Mouse (Mus musculus) heart, postnatal 0 days (tissue): Measurements from ENCODE around the gene Hspbap1. TPM values are rescaled to one million over a fixed set of nuclear protein-coding genes. Genes with fewer than 3 reads are reported as not detected.
A peak's percentile ranks its signal among the peaks of the same experiment; 100 is the strongest.

ENCODE experiments used
- ATAC-seq: fragments of 200-750 bp; cut with Nextera tagmentation; 2 replicates; pipeline ENCODE4 v1.8.0; 2017; ENCODE audit warnings: low read depth, moderate number of reproducible peaks, moderate library complexity; ENCODE audit not compliant: insufficient read depth
- DNase-seq: peaks from one replicate; pipeline ENCODE4 v3.0.0-alpha.2; 2016; ENCODE audit warnings: low spot score
- H3K27ac ChIP-seq: fragments of 300-500 bp; sonication (generic); 2 replicates; pipeline ENCODE4 v1.5.1; 2014; ENCODE audit warnings: low read depth, mild to moderate bottlenecking
- H3K27me3 ChIP-seq: fragments of 300-500 bp; sonication (generic); 2 replicates; pipeline ENCODE4 v1.6.1; 2014; ENCODE audit warnings: low read length, mixed read lengths; ENCODE audit not compliant: control insufficient read depth, insufficient read depth
- H3K36me3 ChIP-seq: fragments of 300-500 bp; sonication (generic); replicated peaks from 2 replicates; pipeline ENCODE4 v1.6.1; 2014; ENCODE audit warnings: low read length, mixed read lengths; ENCODE audit not compliant: control insufficient read depth, insufficient read depth
- H3K4me1 ChIP-seq: fragments of 300-500 bp; sonication (generic); 2 replicates; pipeline ENCODE4 v1.6.1; 2014; ENCODE audit warnings: antibody characterized with exemption; ENCODE audit not compliant: control insufficient read depth, insufficient read depth
- H3K4me2 ChIP-seq: fragments of 300-500 bp; sonication (generic); 2 replicates; pipeline ENCODE4 v1.6.1; 2014; ENCODE audit warnings: low read depth, mild to moderate bottlenecking, low read length, moderate library complexity
- H3K4me3 ChIP-seq: fragments of 300-500 bp; sonication (generic); 2 replicates; pipeline ENCODE4 v1.5.1; 2014; ENCODE audit warnings: low read depth, low read length
- H3K9ac ChIP-seq: fragments of 300-500 bp; sonication (generic); replicated peaks from 2 replicates; pipeline ENCODE4 v1.6.1; 2014; ENCODE audit warnings: low read depth, low read length, mixed read lengths
- H3K9me3 ChIP-seq: fragments of 300-500 bp; sonication (generic); replicated peaks from 2 replicates; pipeline ENCODE4 v1.6.1; 2016; ENCODE audit warnings: low read length; ENCODE audit not compliant: control insufficient read depth
- CTCF ChIP-seq: IDR thresholded peaks from 2 replicates; pipeline ENCODE4 v1.5.1; 2016; ENCODE audit warnings: antibody characterized with exemption, control low read depth, low read depth
- EP300 ChIP-seq: IDR thresholded peaks from 2 replicates; pipeline ENCODE4 v1.6.1; 2016; ENCODE audit warnings: antibody characterized with exemption, low read depth
- WGBS: fragments of 180-500 bp; shearing (Covaris S2); extraction: QIAGEN DNeasy Blood & Tissue Kit; methylation state at CpG from one replicate; pipeline ENCODE4 v1.1.7; 2014; 5-methylcytosine and 5-hydroxymethylcytosine counted together
- polyA plus RNA-seq: library from polyadenylated mRNA; unstranded; fragments of >200 nt; fragmentation: Nextera tagmentation; extraction: Ambion mirVana; gene quantifications from 2 replicates; pipeline ENCODE4 v1.2.1, GENCODE M21; 2015
- total RNA-seq: library from RNA; depleted of rRNA; stranded (reverse); fragments of >200 nt; gene quantifications from 2 replicates; pipeline ENCODE4 v1.2.3, GENCODE M21; 2014; ENCODE audit warnings: low replicate concordance

The Hspbap1 gene
- total and polyA plus RNA-seq, 2 experiments from 2014 or later, result 5.0 to 5.5 TPM

DNA sequence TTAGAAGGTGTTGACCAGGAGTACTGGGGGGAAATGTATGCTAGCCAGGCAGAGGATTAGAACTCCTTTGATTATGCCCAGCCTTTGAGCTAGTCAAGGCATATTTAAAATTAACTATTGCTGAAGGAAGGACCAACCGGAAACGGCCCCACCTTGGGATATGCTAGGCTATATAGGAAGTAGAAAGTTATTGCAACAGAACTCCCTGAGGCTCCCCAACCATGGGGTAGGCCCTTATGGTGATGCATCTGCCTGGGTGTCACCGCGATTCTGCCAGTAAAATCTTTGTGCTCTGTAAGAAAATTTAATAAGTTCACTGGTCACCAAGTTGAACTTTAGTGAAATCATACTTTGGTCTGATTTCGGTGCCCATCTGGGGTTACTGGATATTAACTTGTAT lies 16.2 kb upstream of the Hspbap1 start:
- TF ChIP-seq CTCF (no peak), EP300 (no peak)
- Histone ChIP-seq H3K27me3 (no peaks in the 10 kb centered on the region), H3K36me3 (no peaks in the 10 kb centered on the region), H3K4me2 (no peak overlapping the region), H3K27ac (no peak overlapping the region), H3K9me3 (no peaks in the 10 kb centered on the region), H3K4me1 (peaks cover 5% of the 10 kb centered on the region; the same call in 1 of the 2 replicates), H3K9ac (no peak overlapping the region), H3K4me3 (no peak overlapping the region)
- DNase-seq (no peak), ATAC-seq (no peak)
- WGBS, result 89% methylated on average over 5 of the region's 5 CpGs

DNA sequence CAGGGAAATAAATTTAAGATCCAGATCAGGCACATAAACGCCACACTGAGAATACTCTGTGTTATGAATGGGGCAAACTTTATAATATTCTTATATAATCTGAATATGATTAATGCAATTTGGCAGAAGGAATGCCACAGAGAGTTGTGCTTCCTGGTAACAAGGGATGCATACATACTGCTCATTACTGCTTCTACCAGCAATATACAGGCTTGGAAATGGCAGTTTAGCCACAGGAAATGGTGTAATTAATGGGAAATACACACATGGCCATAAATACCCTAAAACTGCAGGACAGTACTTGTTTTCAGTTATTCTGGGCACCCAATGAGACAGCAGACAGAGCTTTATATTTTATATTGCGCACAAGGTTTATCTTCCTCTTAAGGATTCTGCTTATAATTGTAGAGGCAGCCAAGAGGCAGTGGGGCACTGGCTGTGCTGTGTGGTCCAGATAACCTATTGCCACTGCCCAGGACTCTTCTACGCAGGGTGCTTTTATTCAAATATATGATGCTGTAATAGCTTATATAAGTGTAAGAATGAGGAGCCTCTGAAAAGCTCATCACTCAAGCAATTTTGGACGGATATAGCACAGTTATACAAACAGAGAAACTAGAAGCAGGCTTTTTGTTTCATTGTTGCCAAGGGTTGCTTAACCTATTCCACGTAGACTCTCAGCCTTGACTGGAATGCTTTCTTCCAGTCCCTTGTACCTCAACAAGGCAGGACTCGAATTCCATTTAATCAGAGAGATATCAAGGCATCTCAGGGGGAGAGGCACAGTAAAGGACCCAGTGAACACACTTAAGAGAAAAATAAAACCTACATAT lies 14.5 kb upstream of the Hspbap1 start:
- Histone ChIP-seq H3K27ac (no peak overlapping the region), H3K4me1 (peaks cover 5% of the 10 kb centered on the region; the same call in 1 of the 2 replicates), H3K9ac (no peak overlapping the region), H3K4me3 (no peak overlapping the region), H3K9me3 (no peaks in the 10 kb centered on the region), H3K27me3 (no peaks in the 10 kb centered on the region), H3K4me2 (0 out of 2 replicates have a peak overlapping the region, but pooled peaks have one; percentile 6), H3K36me3 (no peaks in the 10 kb centered on the region)
- TF ChIP-seq EP300, result no peak
- TF ChIP-seq CTCF, result no peak
- ATAC-seq (no peak), DNase-seq (no peak)
- WGBS, result 69% methylated on average over 6 of the region's 6 CpGs

DNA sequence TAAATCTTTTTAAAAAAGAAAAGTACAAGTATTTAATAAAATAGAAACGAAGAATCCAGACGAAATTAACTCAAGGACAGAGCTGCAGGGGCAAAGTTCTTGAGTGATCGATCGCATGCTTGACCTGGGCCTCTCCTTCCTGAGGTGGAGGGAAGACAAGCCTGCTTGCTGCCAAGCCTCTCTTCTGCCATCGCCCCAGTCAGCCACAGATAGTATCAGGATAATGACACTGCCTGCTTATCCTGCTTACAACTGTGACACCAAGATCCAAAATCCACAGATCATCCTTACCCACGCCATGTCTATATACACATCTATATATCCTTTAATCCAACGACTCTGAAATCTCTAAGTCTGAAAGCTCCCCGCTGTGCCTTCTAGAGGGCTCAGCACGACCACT lies 13.5 kb upstream of the Hspbap1 start:
- ATAC-seq (no peak), DNase-seq (no peak)
- no peak overlapping the region for H3K9ac ChIP-seq
- no peak overlapping the region for H3K4me3 ChIP-seq
- H3K4me1 ChIP-seq, result peaks cover 5% of the 10 kb centered on the region; the same call in 1 of the 2 replicates
- 89% methylated on average over 9 of the region's 9 CpGs for WGBS
- no peaks in the 10 kb centered on the region for H3K27me3 ChIP-seq
- H3K9me3 ChIP-seq, result no peaks in the 10 kb centered on the region
- TF ChIP-seq CTCF (no peak), EP300 (no peak)
- no peak overlapping the region for H3K27ac ChIP-seq
- H3K36me3 ChIP-seq, result no peaks in the 10 kb centered on the region
- no peak overlapping the region for H3K4me2 ChIP-seq

DNA sequence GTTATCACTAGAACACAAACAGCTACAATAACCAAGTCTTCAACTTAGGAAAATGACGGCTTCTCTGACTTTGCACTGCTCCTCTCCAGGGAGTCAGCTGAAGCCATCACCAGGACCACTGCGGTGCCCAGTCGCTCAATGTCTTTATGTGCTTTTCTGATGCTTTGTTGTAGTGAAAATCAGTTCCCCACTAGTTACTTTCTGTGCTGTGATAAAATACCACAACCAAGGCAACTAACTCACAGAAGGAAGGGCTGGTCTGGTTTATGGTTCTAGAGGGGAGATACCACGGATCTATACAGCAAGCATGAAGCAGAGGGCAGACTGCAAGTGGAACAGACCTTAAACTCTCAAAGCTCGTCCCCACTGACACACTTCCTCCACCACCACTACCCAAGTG lies 10.8 kb upstream of the Hspbap1 start:
- no peak for DNase-seq
- Histone ChIP-seq H3K36me3 (no peaks in the 10 kb centered on the region), H3K4me2 (no peak overlapping the region), H3K4me3 (no peak overlapping the region), H3K27ac (no peak overlapping the region), H3K4me1 (peaks cover 5% of the 10 kb centered on the region), H3K9me3 (no peaks in the 10 kb centered on the region), H3K9ac (no peak overlapping the region), H3K27me3 (no peaks in the 10 kb centered on the region)
- WGBS, result 84% methylated on average over 5 of the region's 5 CpGs
- TF ChIP-seq CTCF (no peak), EP300 (no peak)
- ATAC-seq, result no peak

DNA sequence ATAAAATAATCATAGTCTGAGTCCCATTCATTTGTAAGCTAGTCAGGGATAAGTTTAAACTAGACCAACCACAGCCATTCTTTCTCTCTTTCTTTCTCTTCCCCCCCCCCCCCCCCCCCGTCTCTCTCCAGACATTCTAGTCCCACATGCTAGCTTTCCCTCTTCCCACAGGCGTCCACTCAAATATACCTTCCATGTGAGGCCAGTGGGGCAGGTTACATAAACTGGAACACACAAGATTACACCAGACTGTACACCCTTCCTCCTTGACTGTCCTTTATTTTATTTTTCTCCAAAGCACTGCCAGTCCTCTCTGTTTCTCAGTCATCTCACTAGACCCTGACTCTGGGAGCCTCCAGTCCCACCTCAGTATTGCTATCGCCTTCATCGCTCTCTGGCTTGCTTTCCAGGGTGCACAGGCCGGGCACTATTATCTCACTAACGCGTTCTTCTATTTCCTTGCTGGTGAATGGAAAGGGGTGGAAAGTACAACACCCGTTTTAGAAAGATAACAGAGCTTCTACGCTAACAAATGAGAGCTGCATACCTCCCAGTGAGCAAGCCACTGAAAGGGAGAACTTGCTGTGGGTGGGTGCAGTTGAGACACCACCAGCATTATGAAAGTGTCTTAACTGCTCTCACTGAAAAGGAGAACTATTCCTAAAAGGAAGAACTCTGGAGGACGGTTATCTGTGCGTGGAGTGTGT lies 6.4 kb upstream of the Hspbap1 start:
- Histone ChIP-seq H3K4me2 (peak overlapping the region; percentile 31; the same call in 1 of the 2 replicates), H3K27ac (peak overlapping the region; percentile 44), H3K36me3 (no peaks in the 10 kb centered on the region), H3K4me1 (peaks cover 12% of the 10 kb centered on the region), H3K9ac (no peak overlapping the region), H3K27me3 (no peaks in the 10 kb centered on the region), H3K4me3 (no peak overlapping the region), H3K9me3 (no peaks in the 10 kb centered on the region)
- DNase-seq (peak; percentile 61), ATAC-seq (no peak)
- TF ChIP-seq CTCF (no peak), EP300 (no peak)
- WGBS, result 25% methylated on average over 10 of the region's 11 CpGs
